Mouse (Mus musculus) kidney, postnatal 14 days (tissue): Measurements from ENCODE around the gene Fbxo48.

Source experiments
- DNase-seq: peaks from one replicate; pipeline ENCODE4 v3.0.0; 2022; ENCODE audit warnings: mixed read lengths

The Fbxo48 gene

GRCm38 (mm10) chr11:16950976-16951760 is at the start of gene Fbxo48:
Gene Fbxo48, plus strand, starts transcription at chr11:16951375.
- peak; percentile 97 for DNase-seq

GRCm38 (mm10) chr11:16904302-16905011 is 46.7 kb upstream of the Fbxo48 start:
- no peak for DNase-seq

GRCm38 (mm10) chr11:16905012-16905332 is 46.2 kb upstream of the Fbxo48 start:
- DNase-seq: no peak

- DNase-seq: no peak
Observed at GRCm38 (mm10) chr11:16906530-16906929, 44.6 kb upstream of the Fbxo48 start.

- peak; percentile 21 for DNase-seq
Observed at GRCm38 (mm10) chr11:16907517-16908129, 43.6 kb upstream of the Fbxo48 start.

GRCm38 (mm10) chr11:16914756-16915155 is 36.4 kb upstream of the Fbxo48 start:
- no peak for DNase-seq

GRCm38 (mm10) chr11:16915850-16916249 is 35.3 kb upstream of the Fbxo48 start:
- no peak for DNase-seq

GRCm38 (mm10) chr11:16917512-16917911 is 33.7 kb upstream of the Fbxo48 start:
- DNase-seq: no peak

- no peak for DNase-seq
Observed at GRCm38 (mm10) chr11:16932159-16932558, 19.0 kb upstream of the Fbxo48 start.

- no peak for DNase-seq
Observed at GRCm38 (mm10) chr11:16935577-16936236, 15.5 kb upstream of the Fbxo48 start.

- DNase-seq: no peak
Observed at GRCm38 (mm10) chr11:16941103-16941793, 9.9 kb upstream of the Fbxo48 start.

GRCm38 (mm10) chr11:16941973-16942452 is 9.2 kb upstream of the Fbxo48 start:
- no peak for DNase-seq

- no peak for DNase-seq
Observed at GRCm38 (mm10) chr11:16943016-16943415, 8.2 kb upstream of the Fbxo48 start.

GRCm38 (mm10) chr11:16948756-16949155 is 2.4 kb upstream of the Fbxo48 start:
- DNase-seq: peak; percentile 57

GRCm38 (mm10) chr11:16950226-16950975 is 774 bp upstream of the Fbxo48 start:
- no peak for DNase-seq

- no peak for DNase-seq
Observed at GRCm38 (mm10) chr11:16951761-16952010, 511 bp downstream of the Fbxo48 start.

- no peak for DNase-seq
Observed at GRCm38 (mm10) chr11:16956115-16956862, 5.1 kb downstream of the Fbxo48 start.

GRCm38 (mm10) chr11:16957030-16957429 is 5.9 kb downstream of the Fbxo48 start:
- no peak for DNase-seq

GRCm38 (mm10) chr11:16958520-16958919 is 7.3 kb downstream of the Fbxo48 start:
- DNase-seq: no peak

GRCm38 (mm10) chr11:16967806-16968205 is 16.6 kb downstream of the Fbxo48 start:
- peak; percentile 19 for DNase-seq

- DNase-seq: no peak
Observed at GRCm38 (mm10) chr11:16969650-16970049, 18.5 kb downstream of the Fbxo48 start.
